Mouse (Mus musculus): ENCODE measurements around the gene Snrnp25.

DNA sequence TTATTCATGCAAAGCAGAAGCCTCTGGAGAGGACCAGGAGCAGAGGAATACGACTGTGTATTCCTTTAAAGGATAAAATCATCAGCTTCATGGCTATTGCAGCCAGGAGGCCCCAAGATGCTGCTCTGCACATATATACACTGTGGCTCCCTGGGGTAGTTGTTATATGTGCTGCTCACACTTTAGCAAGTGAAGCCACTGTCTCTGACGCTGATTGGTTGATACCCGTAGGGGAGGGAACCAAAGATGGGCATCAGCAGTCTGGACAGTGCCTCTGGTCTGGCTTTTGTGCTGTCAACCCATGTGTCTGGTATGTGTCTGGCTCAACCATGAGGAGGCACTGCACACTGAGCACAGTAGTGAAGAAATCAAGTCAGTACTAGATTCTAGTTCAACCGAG, 38.5 kb upstream of the Snrnp25 start:
- TF ChIP-seq POLR2A (IDR thresholded peaks at IDR 0.05; ENCODE audit: control insufficient read depth in 1 of 2, insufficient read depth in 1 of 2, low read depth in 1 of 2, low read length in 2 of 2, poor library complexity in 1 of 2), result no peak
- TF ChIP-seq CHD1 (IDR thresholded peaks at IDR 0.05; ENCODE audit: low read depth, low read length), result no peak
- no peak for TF ChIP-seq ETS1 (IDR thresholded peaks at IDR 0.05; ENCODE audit: low read depth, low read length)
- TF ChIP-seq TCF12 (IDR thresholded peaks at IDR 0.05; ENCODE audit: low read depth, low read length), result no peak
- TF ChIP-seq MAFK (IDR thresholded peaks at IDR 0.05; ENCODE audit: borderline replicate concordance, low read depth, low read length), result no peak
- no peak for TF ChIP-seq CTCF (IDR thresholded peaks at IDR 0.05 in 2 of 3, conservative IDR thresholded peaks at IDR 0.05 in 1 of 3; ENCODE audit: control insufficient read depth in 1 of 3, insufficient read depth in 1 of 3, low read depth in 2 of 3, low read length in 3 of 3, poor library complexity in 1 of 3, severe bottlenecking in 1 of 3)
- TF ChIP-seq EP300 (IDR thresholded peaks at IDR 0.05; ENCODE audit: low read depth in 1 of 2, low read length in 2 of 2), result no peak
- no peak for TF ChIP-seq MAZ (IDR thresholded peaks at IDR 0.05; ENCODE audit: low read depth, low read length)
